Mouse (Mus musculus) lung, embryonic 16.5 days (tissue): ENCODE data around the gene Ndufc1. TPM values are rescaled to one million over a fixed set of nuclear protein-coding genes. Genes with fewer than 3 reads are reported as not detected.

Source experiments
- ATAC-seq: fragments of 200-750 bp; cut with Nextera tagmentation; 2 replicates; pipeline ENCODE4 v1.8.0; 2017; ENCODE audit warnings: low read depth, mild to moderate bottlenecking, moderate library complexity
- H3K27ac ChIP-seq: fragments of 300-500 bp; sonication (generic); 2 replicates; pipeline ENCODE4 v1.5.1; 2014; ENCODE audit warnings: mild to moderate bottlenecking, control low read depth, low read length
- H3K27me3 ChIP-seq: fragments of 300-500 bp; sonication (generic); 2 replicates; pipeline ENCODE4 v1.6.1; 2014; ENCODE audit warnings: low read depth, low read length, mixed read lengths; ENCODE audit not compliant: control insufficient read depth, insufficient read depth
- H3K36me3 ChIP-seq: fragments of 300-500 bp; sonication (generic); 2 replicates; pipeline ENCODE4 v1.6.1; 2014; ENCODE audit warnings: low read length; ENCODE audit not compliant: control insufficient read depth, insufficient read depth
- H3K4me1 ChIP-seq: fragments of 300-500 bp; sonication (generic); replicated peaks from 2 replicates; pipeline ENCODE4 v1.6.1; 2014; ENCODE audit warnings: low read length, mixed read lengths; ENCODE audit not compliant: control insufficient read depth, insufficient read depth
- H3K4me2 ChIP-seq: fragments of 300-500 bp; sonication (generic); 2 replicates; pipeline ENCODE4 v1.6.1; 2014; ENCODE audit warnings: low read depth, low read length, control low read depth
- H3K4me3 ChIP-seq: fragments of 300-500 bp; sonication (generic); 2 replicates; pipeline ENCODE4 v1.5.1; 2014; ENCODE audit warnings: mild to moderate bottlenecking, low read length, control low read depth
- H3K9ac ChIP-seq: fragments of 300-500 bp; sonication (generic); 2 replicates; pipeline ENCODE4 v1.6.1; 2014; ENCODE audit warnings: low read length, control low read depth
- H3K9me3 ChIP-seq: fragments of 300-500 bp; sonication (generic); 2 replicates; pipeline ENCODE4 v1.6.1; 2016; ENCODE audit warnings: low read length; ENCODE audit not compliant: control insufficient read depth
- WGBS: fragments of 180-500 bp; shearing (Covaris S2); extraction: QIAGEN DNeasy Blood & Tissue Kit; methylation state at CpG from one replicate; pipeline ENCODE4 v1.1.7; 2014; 5-methylcytosine and 5-hydroxymethylcytosine counted together
- polyA plus RNA-seq: library from polyadenylated mRNA; unstranded; fragments of >200 nt; fragmentation: Nextera tagmentation; extraction: Ambion mirVana; gene quantifications from 2 replicates; pipeline ENCODE4 v1.2.1, GENCODE M21; 2015

Ndufc1 gene
- polyA plus RNA-seq, 1 experiment from 2014 or later = 741 TPM

GRCm38 (mm10) chr3:51388904-51389303 lies 19.9 kb downstream of the Ndufc1 start:
- Histone ChIP-seq H3K36me3 (no peaks in the 10 kb centered on the region), H3K9me3 (no peaks in the 10 kb centered on the region), H3K9ac (0 out of 2 replicates have a peak overlapping the region, but pooled peaks have one; percentile 15), H3K27me3 (no peaks in the 10 kb centered on the region; the same call in 1 of the 2 replicates), H3K27ac (no peak overlapping the region), H3K4me3 (peak overlapping the region; percentile 12), H3K4me1 (peaks cover 4% of the 10 kb centered on the region; the same call in 1 of the 2 replicates), H3K4me2 (peak overlapping the region; percentile 40)
- WGBS = 4% methylated on average over 13 of the region's 13 CpGs
- 0 out of 2 replicates have a peak, but pooled peaks have one; percentile 28 for ATAC-seq

DNA sequence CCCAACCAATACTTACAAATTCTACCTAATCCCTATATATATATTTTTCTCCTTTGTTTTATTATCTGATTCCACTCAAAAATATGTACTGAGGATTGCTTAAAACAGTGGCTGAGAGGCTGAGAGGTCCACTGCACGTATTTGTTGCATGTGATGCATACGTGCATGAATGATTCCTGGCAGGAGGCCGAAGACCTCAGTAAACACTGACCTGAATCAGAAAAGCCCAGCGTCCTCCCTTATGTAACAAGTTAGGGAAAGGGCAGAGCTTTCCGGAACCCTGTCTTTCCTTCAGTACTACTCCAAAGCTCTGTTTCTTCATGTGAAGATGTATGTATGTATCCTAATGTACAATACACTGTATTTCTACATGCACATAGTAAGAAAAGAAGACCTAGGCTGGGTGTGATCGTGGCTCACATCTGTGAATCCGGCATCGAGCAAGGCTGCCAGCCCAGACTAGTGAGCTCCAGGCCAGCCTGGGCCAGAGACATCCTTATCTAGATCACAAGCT lies 20.9 kb downstream of the Ndufc1 start:
- 54% methylated on average over 8 of the region's 8 CpGs for WGBS
- H3K27me3 ChIP-seq = no peaks in the 10 kb centered on the region; the same call in 1 of the 2 replicates
- ATAC-seq = no peak
- H3K9ac ChIP-seq = no peak overlapping the region
- H3K4me3 ChIP-seq = no peak overlapping the region
- H3K27ac ChIP-seq = no peak overlapping the region
- H3K4me1 ChIP-seq = peaks cover 4% of the 10 kb centered on the region; the same call in 1 of the 2 replicates
- no peaks in the 10 kb centered on the region for H3K36me3 ChIP-seq
- no peak overlapping the region for H3K4me2 ChIP-seq
- H3K9me3 ChIP-seq = no peaks in the 10 kb centered on the region

- Histone ChIP-seq H3K4me1 (peaks cover 4% of the 10 kb centered on the region; the same call in 1 of the 2 replicates), H3K27ac (no peak overlapping the region), H3K36me3 (no peaks in the 10 kb centered on the region), H3K9me3 (no peaks in the 10 kb centered on the region), H3K9ac (no peak overlapping the region), H3K4me3 (no peak overlapping the region), H3K4me2 (no peak overlapping the region), H3K27me3 (no peaks in the 10 kb centered on the region; the same call in 1 of the 2 replicates)
- ATAC-seq = no peak
- 69% methylated on average over 3 of the region's 3 CpGs for WGBS
These were observed 21.7 kb downstream of the Ndufc1 start for GRCm38 (mm10) chr3:51387134-51387451.

DNA sequence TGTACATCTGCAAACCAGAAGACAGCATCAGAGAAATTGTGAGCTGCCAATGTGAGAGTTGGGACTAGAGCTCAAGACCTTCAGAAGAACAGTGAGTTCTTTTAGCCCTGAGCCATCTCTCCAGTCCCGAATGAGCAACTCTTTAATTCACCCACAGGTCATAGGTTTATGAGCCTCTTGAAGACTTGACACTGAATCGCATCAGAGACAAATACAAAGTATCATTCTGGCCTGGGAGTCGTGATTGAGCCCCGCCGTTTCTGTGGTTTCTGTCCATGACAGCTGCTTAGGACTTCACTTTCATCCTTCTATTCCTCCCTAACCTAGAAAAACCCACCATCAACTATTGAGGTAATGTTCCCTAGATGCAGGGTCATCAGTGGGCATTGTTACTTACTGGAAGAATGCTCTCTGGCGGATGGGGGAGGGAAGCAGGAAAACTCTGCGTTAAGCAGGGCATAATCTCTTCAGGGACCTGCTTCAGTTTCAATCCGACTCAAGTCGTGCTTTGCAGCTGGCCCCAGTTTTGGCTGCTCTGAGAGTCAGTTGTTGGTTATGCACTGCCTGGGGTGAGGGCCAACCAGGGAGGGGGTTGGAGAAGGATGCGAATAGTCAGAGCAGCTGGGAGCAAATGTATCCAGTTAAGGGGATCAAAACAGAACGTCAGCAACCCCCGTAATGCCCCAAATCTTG lies 22.2 kb downstream of the Ndufc1 start:
- H3K9ac ChIP-seq = no peak overlapping the region
- no peak overlapping the region for H3K27ac ChIP-seq
- no peak overlapping the region for H3K4me3 ChIP-seq
- no peaks in the 10 kb centered on the region for H3K9me3 ChIP-seq
- H3K36me3 ChIP-seq = no peaks in the 10 kb centered on the region
- no peak overlapping the region for H3K4me2 ChIP-seq
- ATAC-seq = no peak
- 48% methylated on average over 12 of the region's 12 CpGs for WGBS
- peaks cover 4% of the 10 kb centered on the region; the same call in 1 of the 2 replicates for H3K4me1 ChIP-seq
- no peaks in the 10 kb centered on the region; the same call in 1 of the 2 replicates for H3K27me3 ChIP-seq

DNA sequence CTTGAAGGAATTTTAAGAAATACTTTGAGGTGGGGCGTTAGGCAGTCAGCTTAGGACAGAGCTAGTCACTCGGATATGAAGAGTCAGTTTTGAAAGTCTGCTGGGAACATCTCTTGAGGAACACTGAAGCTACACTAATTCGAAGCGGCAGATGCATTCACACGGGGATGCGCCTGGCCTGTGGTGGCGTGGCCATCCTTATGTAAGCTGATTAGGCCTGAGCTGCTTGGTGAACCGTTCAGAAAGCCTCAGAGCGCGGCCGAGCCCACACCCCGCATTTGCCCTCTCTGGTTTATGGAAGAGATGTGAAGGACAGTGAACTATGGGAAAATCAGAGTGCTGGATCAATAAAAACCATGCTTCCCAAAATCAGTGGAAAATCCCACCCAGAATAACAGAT lies 25.4 kb downstream of the Ndufc1 start:
- Histone ChIP-seq H3K4me1 (0 out of 2 replicates have a peak, but pooled peaks cover 3% of the 10 kb centered on the region), H3K27ac (no peak overlapping the region), H3K4me3 (no peak overlapping the region), H3K9me3 (no peaks in the 10 kb centered on the region), H3K27me3 (no peaks in the 10 kb centered on the region; the same call in 1 of the 2 replicates), H3K4me2 (no peak overlapping the region), H3K9ac (no peak overlapping the region), H3K36me3 (no peaks in the 10 kb centered on the region)
- 76% methylated on average over 12 of the region's 12 CpGs for WGBS
- no peak for ATAC-seq

DNA sequence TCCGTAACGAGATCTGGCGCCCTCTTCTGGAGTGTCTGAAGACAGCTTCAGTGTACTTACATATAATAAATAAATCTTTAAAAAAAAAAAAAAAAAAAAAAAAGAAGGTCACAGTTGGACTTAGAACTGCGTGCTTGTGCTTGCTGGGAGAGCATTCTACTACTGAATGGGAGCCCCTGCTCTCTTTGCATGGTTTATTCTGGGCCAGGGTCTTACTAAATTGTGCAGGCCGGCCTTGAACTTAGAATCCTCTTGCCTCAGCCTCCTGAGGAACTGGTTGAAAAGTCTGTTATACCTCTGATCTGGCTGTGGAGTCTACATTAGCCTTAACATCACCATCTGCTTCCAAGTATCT lies 28.2 kb downstream of the Ndufc1 start:
- peak; percentile 13; the same call in 1 of the 2 replicates for ATAC-seq
- 0 out of 2 replicates have a peak, but pooled peaks cover 3% of the 10 kb centered on the region for H3K4me1 ChIP-seq
- H3K9ac ChIP-seq = no peak overlapping the region
- H3K9me3 ChIP-seq = no peaks in the 10 kb centered on the region
- 63% methylated on average over 2 of the region's 5 CpGs for WGBS
- no peaks in the 10 kb centered on the region for H3K36me3 ChIP-seq
- no peak overlapping the region for H3K4me2 ChIP-seq
- H3K27me3 ChIP-seq = no peaks in the 10 kb centered on the region
- H3K27ac ChIP-seq = no peak overlapping the region
- no peak overlapping the region for H3K4me3 ChIP-seq

DNA sequence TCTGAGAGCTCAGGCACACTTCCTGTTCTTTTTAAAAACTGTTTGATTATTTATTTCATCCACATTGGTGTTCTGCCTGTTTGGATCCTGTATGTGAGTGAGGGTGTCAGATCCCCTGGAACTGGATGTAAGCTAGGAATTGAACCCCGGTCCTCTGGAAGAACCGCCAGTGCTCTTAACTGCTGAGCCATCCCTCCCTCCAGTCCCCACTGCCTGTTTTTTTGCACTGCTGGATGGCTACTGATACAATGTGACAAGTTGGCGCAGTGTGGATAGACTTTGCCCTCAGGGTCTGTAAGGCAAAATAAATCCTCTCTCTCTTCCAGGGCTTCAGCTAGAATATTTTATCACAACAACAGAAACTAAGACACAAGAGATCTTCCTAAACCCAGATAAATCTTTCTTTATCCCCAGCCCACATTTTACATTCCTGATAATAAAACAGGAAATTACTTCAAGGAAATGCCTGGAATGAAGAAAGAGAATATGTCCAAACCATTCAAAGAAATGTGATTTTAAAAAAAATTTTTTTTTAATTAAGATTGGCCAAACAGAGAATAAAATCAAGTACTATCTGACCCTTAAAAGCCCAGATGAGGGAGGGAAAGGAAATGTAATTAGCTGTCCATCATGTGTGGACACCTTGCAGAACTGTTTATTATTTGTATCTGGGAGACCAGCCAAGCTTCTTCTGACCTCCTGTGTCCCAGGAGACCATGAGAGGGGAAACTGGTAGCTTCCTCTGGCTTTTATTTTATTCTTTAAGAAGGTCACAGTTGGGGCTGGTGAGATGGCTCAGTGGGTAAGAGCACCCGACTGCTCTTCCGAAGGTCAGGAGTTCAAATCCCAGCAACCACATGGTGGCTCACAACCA lies 28.8 kb downstream of the Ndufc1 start:
- H3K9me3 ChIP-seq = no peaks in the 10 kb centered on the region
- H3K4me2 ChIP-seq = no peak overlapping the region
- H3K27me3 ChIP-seq = no peaks in the 10 kb centered on the region
- 62% methylated on average over 5 of the region's 5 CpGs for WGBS
- no peak overlapping the region for H3K27ac ChIP-seq
- 0 out of 2 replicates have a peak, but pooled peaks cover 3% of the 10 kb centered on the region for H3K4me1 ChIP-seq
- H3K9ac ChIP-seq = no peak overlapping the region
- H3K36me3 ChIP-seq = no peaks in the 10 kb centered on the region
- ATAC-seq = peak; percentile 64
- H3K4me3 ChIP-seq = no peak overlapping the region

- 71% methylated on average over 3 of the region's 3 CpGs for WGBS
- Histone ChIP-seq H3K36me3 (no peaks in the 10 kb centered on the region), H3K27ac (no peak overlapping the region), H3K4me1 (0 out of 2 replicates have a peak, but pooled peaks cover 3% of the 10 kb centered on the region), H3K9me3 (no peaks in the 10 kb centered on the region), H3K27me3 (no peaks in the 10 kb centered on the region), H3K4me3 (peak overlapping the region; percentile 56), H3K9ac (peak overlapping the region; percentile 64), H3K4me2 (peak overlapping the region; percentile 70)
- no peak for ATAC-seq
These were observed 30.2 kb downstream of the Ndufc1 start for GRCm38 (mm10) chr3:51378665-51378946.
